ENCODE assay signal across 11 mouse cellular contexts in the genomic region with DNA sequence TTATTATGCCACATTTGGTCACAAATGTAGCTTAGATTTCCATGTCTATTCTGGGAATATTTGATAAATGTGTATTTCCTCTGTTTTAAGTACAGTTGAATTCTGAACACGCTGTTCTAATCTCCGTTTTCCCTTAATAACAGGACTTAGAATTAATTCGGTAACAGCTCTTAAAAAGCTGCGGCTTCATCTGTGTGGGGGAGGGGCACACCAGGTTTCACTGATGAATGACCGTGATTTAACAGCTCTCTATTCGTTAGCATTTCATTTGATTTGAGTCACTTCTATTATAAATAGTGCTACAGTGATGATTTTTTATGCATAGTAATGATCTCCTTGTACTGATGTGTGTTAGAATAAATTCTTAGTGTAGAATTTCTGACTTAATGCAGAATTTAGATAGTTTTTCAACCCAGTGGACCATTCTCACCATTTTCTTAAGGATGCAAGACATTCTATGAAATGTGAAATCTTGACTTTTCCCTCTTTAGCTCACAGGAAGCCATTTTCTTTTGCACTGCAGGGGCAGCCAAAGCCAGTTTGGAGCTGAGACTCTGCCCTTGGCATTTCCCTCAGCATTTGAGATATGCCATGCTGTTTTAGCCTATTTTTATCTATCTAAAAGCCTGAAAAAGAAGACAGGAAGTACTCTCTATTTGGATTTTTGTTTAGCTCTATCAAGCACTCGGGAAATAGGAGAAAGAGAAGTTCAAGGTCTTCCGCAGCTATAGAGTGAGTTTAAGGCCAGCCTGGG.
DNase-seq lines count a peak whose midpoint lies in the region; ATAC-seq lines count a peak whose summit lies in the region.
"Had no signal": no experiment of that assay in that cellular context is flagged by ENCODE, and none has a peak within 500 bp of the region (broad histone marks: within the 10 kb centered on the region; RNA-seq: fewer than 3 reads in every experiment).

No protein-coding gene starts in this region.

- no peak overlapping the region for H3K4me2 ChIP-seq in hindbrain, embryonic 13.5 days
- H3K4me2 ChIP-seq in hindbrain, embryonic 12.5 days (replicated peaks), result no peak overlapping the region
- H3K4me2 ChIP-seq in hindbrain, embryonic 16.5 days (ENCODE audit: low read length), result no peak overlapping the region
- no peak overlapping the region for H3K4me2 ChIP-seq in midbrain, embryonic 15.5 days
- H3K4me2 ChIP-seq: embryonic facial prominence, embryonic 12.5 days; heart, embryonic 15.5 days had no signal

- no peaks in the 10 kb centered on the region for H3K27me3 ChIP-seq in hindbrain, embryonic 13.5 days
- H3K27me3 ChIP-seq in hindbrain, embryonic 12.5 days, result no peaks in the 10 kb centered on the region
- H3K27me3 ChIP-seq in hindbrain, embryonic 16.5 days (replicated peaks; ENCODE audit: control insufficient read depth, insufficient read depth, low read length), result no peaks in the 10 kb centered on the region
- H3K27me3 ChIP-seq in midbrain, embryonic 15.5 days (replicated peaks), result no peaks in the 10 kb centered on the region
- H3K27me3 ChIP-seq: embryonic facial prominence, embryonic 12.5 days; heart, embryonic 15.5 days had no signal

- H3K36me3 ChIP-seq in hindbrain, embryonic 13.5 days, result no peaks in the 10 kb centered on the region
- H3K36me3 ChIP-seq in hindbrain, embryonic 12.5 days, result no peaks in the 10 kb centered on the region
- no peaks in the 10 kb centered on the region for H3K36me3 ChIP-seq in hindbrain, embryonic 16.5 days (ENCODE audit: control insufficient read depth, insufficient read depth, low read length)
- H3K36me3 ChIP-seq in midbrain, embryonic 15.5 days (replicated peaks), result no peaks in the 10 kb centered on the region
- H3K36me3 ChIP-seq: embryonic facial prominence, embryonic 12.5 days; heart, embryonic 15.5 days had no signal

- ATAC-seq in hindbrain, embryonic 13.5 days (ENCODE audit: low FRiP score), result no peak
- ATAC-seq in hindbrain, embryonic 12.5 days (ENCODE audit: low FRiP score), result no peak
- no peak for ATAC-seq in hindbrain, embryonic 16.5 days
- ATAC-seq in midbrain, embryonic 15.5 days (replicated peaks), result no peak

- intact Hi-C loops in left cerebral cortex, postnatal 25 days (cut with DNase I), result loop anchor here (5.0 kb wide), 1 partner anchor 98 kb away; the partner anchor contains the start of gene Has3
- intact Hi-C loops in left cerebral cortex, postnatal 4 days (cut with DNase I), result no loop called here

- no peaks in the 10 kb centered on the region; the same call in 1 of the 2 replicates for H3K4me1 ChIP-seq in hindbrain, embryonic 13.5 days (replicated peaks)
- no peaks in the 10 kb centered on the region for H3K4me1 ChIP-seq in hindbrain, embryonic 12.5 days
- H3K4me1 ChIP-seq in hindbrain, embryonic 16.5 days (ENCODE audit: control insufficient read depth, insufficient read depth, low read depth, low read length), result no peaks in the 10 kb centered on the region
- no peaks in the 10 kb centered on the region for H3K4me1 ChIP-seq in midbrain, embryonic 15.5 days
- H3K4me1 ChIP-seq: embryonic facial prominence, embryonic 12.5 days; heart, embryonic 15.5 days had no signal

- H3K4me3 ChIP-seq in hindbrain, embryonic 13.5 days, result no peak overlapping the region
- H3K4me3 ChIP-seq in hindbrain, embryonic 12.5 days, result no peak overlapping the region
- H3K4me3 ChIP-seq in hindbrain, embryonic 16.5 days (ENCODE audit: low read length), result no peak overlapping the region
- H3K4me3 ChIP-seq in midbrain, embryonic 15.5 days, result no peak overlapping the region
- H3K4me3 ChIP-seq: embryonic facial prominence, embryonic 12.5 days; heart, embryonic 15.5 days had no signal

- DNase-seq in left cerebral cortex, postnatal 25 days (ENCODE audit: low spot score in 2 of 2), result peak; percentile 14 to 42
- no peak for DNase-seq in left cerebral cortex, postnatal 4 days
- DNase-seq in thymus, postnatal 4 days, result no peak
- no peak for DNase-seq in embryo, embryonic 10 days (ENCODE audit: low spot score)
- DNase-seq: gastrocnemius, postnatal 36 days had no signal

- H3K9me3 ChIP-seq in hindbrain, embryonic 13.5 days, result no peaks in the 10 kb centered on the region
- H3K9me3 ChIP-seq in hindbrain, embryonic 12.5 days (replicated peaks), result no peaks in the 10 kb centered on the region
- H3K9me3 ChIP-seq in hindbrain, embryonic 16.5 days (ENCODE audit: control insufficient read depth, low read length), result no peaks in the 10 kb centered on the region
- no peaks in the 10 kb centered on the region for H3K9me3 ChIP-seq in midbrain, embryonic 15.5 days
- H3K9me3 ChIP-seq: embryonic facial prominence, embryonic 12.5 days; heart, embryonic 15.5 days had no signal

- H3K27ac ChIP-seq in hindbrain, embryonic 13.5 days, result peak overlapping the region; percentile 70
- no peak overlapping the region for H3K27ac ChIP-seq in hindbrain, embryonic 12.5 days
- H3K27ac ChIP-seq in hindbrain, embryonic 16.5 days (ENCODE audit: low read depth, low read length), result peak overlapping the region; percentile 61; the same call in 1 of the 2 replicates
- 0 out of 2 replicates have a peak overlapping the region, but pooled peaks have one; percentile 24 for H3K27ac ChIP-seq in midbrain, embryonic 15.5 days
- H3K27ac ChIP-seq: embryonic facial prominence, embryonic 12.5 days; heart, embryonic 15.5 days had no signal

- H3K9ac ChIP-seq in hindbrain, embryonic 13.5 days, result no peak overlapping the region
- no peak overlapping the region for H3K9ac ChIP-seq in hindbrain, embryonic 12.5 days
- H3K9ac ChIP-seq in hindbrain, embryonic 16.5 days (ENCODE audit: low read depth, low read length), result no peak overlapping the region
- no peak overlapping the region for H3K9ac ChIP-seq in midbrain, embryonic 15.5 days
- H3K9ac ChIP-seq: embryonic facial prominence, embryonic 12.5 days; heart, embryonic 15.5 days had no signal

- 69% methylated on average over 8 of the region's 8 CpGs for WGBS in hindbrain, embryonic 13.5 days
- 74% methylated on average over 8 of the region's 8 CpGs for WGBS in hindbrain, embryonic 12.5 days
- 57% methylated on average over 8 of the region's 8 CpGs for WGBS in hindbrain, embryonic 16.5 days
- WGBS in midbrain, embryonic 15.5 days, result 52% methylated on average over 8 of the region's 8 CpGs

Comparison
In these comparisons a context has a peak if more than half of its experiments do, and no peak if none do; other contexts are left out.
1. DNase-seq: peak in left cerebral cortex, postnatal 25 days (2 of 2); none in left cerebral cortex, postnatal 4 days (single experiment), thymus, postnatal 4 days (single experiment) and embryo, embryonic 10 days (single experiment).